Comparison of ENCODE assay signal across 1 mouse cellular context in the genomic region with DNA sequence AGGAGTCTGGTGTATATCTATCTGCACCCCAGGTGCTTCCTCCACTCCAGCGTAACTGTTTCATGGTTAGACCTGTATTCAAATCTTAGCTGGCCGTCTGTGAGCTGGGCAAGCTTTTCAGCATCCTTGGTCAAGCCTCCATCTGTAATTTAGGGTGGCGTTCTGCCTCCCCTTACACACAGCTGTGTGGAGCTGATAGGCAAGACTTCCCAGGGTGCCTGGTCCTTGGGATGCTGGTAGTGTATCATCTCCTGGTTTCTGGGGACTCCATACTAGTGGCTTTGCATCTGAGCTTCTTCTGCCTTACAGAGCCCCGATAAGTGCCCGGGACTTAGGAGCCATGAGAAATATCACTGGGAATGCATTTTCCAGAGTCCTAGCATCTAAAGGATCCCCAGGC.
TF ChIP-seq lines count a peak whose summit lies in the region.

No protein-coding gene starts in this region.

TF ChIP-seq in CH12.LX, 34 proteins besides CTCF, POLR2A, EP300 and RAD21:
- TF ChIP-seq MXI1 (IDR thresholded peaks at IDR 0.05; ENCODE audit: low read depth, low read length) (no peak), TBP (conservative IDR thresholded peaks at IDR 0.05; ENCODE audit: low read depth, low read length) (no peak), MEF2A (IDR thresholded peaks at IDR 0.05; ENCODE audit: borderline replicate concordance, low read depth, low read length) (no peak), BHLHE40 (IDR thresholded peaks at IDR 0.05; ENCODE audit: low read depth, low read length) (no peak), PAX5 (IDR thresholded peaks at IDR 0.05; ENCODE audit: low read length) (no peak), ZMIZ1 (IDR thresholded peaks at IDR 0.05; ENCODE audit: low read depth, low read length) (no peak), JUND (conservative IDR thresholded peaks at IDR 0.05; ENCODE audit: low read depth, low read length) (no peak), JUN (IDR thresholded peaks at IDR 0.05; ENCODE audit: insufficient read depth, low read depth, low read length) (no peak), SIN3A (IDR thresholded peaks at IDR 0.05; ENCODE audit: low read length) (no peak), TCF12 (IDR thresholded peaks at IDR 0.05; ENCODE audit: low read depth, low read length) (no peak), KAT2A (IDR thresholded peaks at IDR 0.05; ENCODE audit: insufficient replicate concordance, low read length) (no peak), E2F4 (IDR thresholded peaks at IDR 0.05; ENCODE audit: insufficient replicate concordance, low read depth, low read length) (no peak), RCOR1 (conservative IDR thresholded peaks at IDR 0.05; ENCODE audit: low read depth, low read length) (no peak), CHD2 (IDR thresholded peaks at IDR 0.05; ENCODE audit: low read length) (no peak), USF1 (IDR thresholded peaks at IDR 0.05; ENCODE audit: low read depth, low read length) (no peak), ETS1 (conservative IDR thresholded peaks at IDR 0.05; ENCODE audit: low read depth, low read length) (no peak), MAX (IDR thresholded peaks at IDR 0.05; ENCODE audit: low read length) (no peak), CHD1 (IDR thresholded peaks at IDR 0.05; ENCODE audit: low read depth, low read length) (no peak), POLR2AphosphoS2 (IDR thresholded peaks at IDR 0.05; ENCODE audit: low read depth, low read length) (no peak), SMC3 (IDR thresholded peaks at IDR 0.05; ENCODE audit: low read depth, low read length) (no peak)
